Mouse (Mus musculus) MEL (cell line): ENCODE results near the gene Ddx59. TPM values are rescaled to one million over a fixed set of nuclear protein-coding genes. Genes with fewer than 3 reads are reported as not detected.

ENCODE experiments used
- DNase-seq: peaks from one replicate; pipeline ENCODE4 v3.0.0; 2011; ENCODE audit warnings: low read depth, low spot score
- H3K27ac ChIP-seq: 2 replicates; pipeline ENCODE4 v1.5.1; 2012; ENCODE audit warnings: low read depth, mild to moderate bottlenecking, control low read depth, low read length, moderate library complexity; ENCODE audit not compliant: control insufficient read depth
- H3K27me3 ChIP-seq, 2 experiments: fragments of 150-350 bp in 1 of 2; sonication (generic) in 1 of 2; 2 replicates each; pipeline ENCODE4 v1.6.1; 2012; ENCODE audit warnings: low read length in 2 of 2, mild to moderate bottlenecking in 2 of 2, improper control_type of control experiment in 1 of 2, moderate library complexity in 1 of 2; ENCODE audit not compliant: insufficient read depth in 2 of 2, control insufficient read depth in 1 of 2
- H3K36me3 ChIP-seq, 2 experiments: 2 replicates each; pipeline ENCODE4 v1.6.1; 2012 to 2014; ENCODE audit warnings: low read length in 2 of 2, improper control_type of control experiment in 1 of 2, inconsistent platforms in 1 of 2, mild to moderate bottlenecking in 1 of 2; ENCODE audit not compliant: insufficient read depth in 2 of 2, control insufficient read depth in 1 of 2
- H3K4me1 ChIP-seq, 2 experiments: fragments of 150-350 bp in 1 of 2; sonication (generic) in 1 of 2; 2 replicates each; pipeline ENCODE4 v1.6.1; 2012; ENCODE audit warnings: low read length in 2 of 2, improper control_type of control experiment in 1 of 2, mild to moderate bottlenecking in 1 of 2; ENCODE audit not compliant: insufficient read depth in 2 of 2, control insufficient read depth in 1 of 2
- H3K4me3 ChIP-seq, 2 experiments: fragments of 150-350 bp in 1 of 2; sonication (generic) in 1 of 2; 2 replicates each; pipeline ENCODE4 v1.5.1; 2012; ENCODE audit warnings: low read depth in 2 of 2, low read length in 2 of 2, mild to moderate bottlenecking in 2 of 2, moderate library complexity in 2 of 2, control low read depth in 1 of 2, improper control_type of control experiment in 1 of 2; ENCODE audit not compliant: control insufficient read depth in 1 of 2, insufficient read depth in 1 of 2
- H3K79me2 ChIP-seq: 2 replicates; pipeline ENCODE4 v1.6.1; 2012; ENCODE audit warnings: mild to moderate bottlenecking, low read length, moderate library complexity; ENCODE audit not compliant: control insufficient read depth, poor library complexity, insufficient read depth
- H3K9ac ChIP-seq: 2 replicates; pipeline ENCODE4 v1.6.1; 2012; ENCODE audit warnings: low read depth, mild to moderate bottlenecking, control low read depth, low read length, moderate library complexity; ENCODE audit not compliant: control insufficient read depth, poor library complexity, severe bottlenecking
- H3K9me3 ChIP-seq: fragments of 150-350 bp; sonication (generic); replicated peaks from 2 replicates; pipeline ENCODE4 v1.6.1; 2012; ENCODE audit warnings: mild to moderate bottlenecking, low read length, improper control_type of control experiment, moderate library complexity; ENCODE audit not compliant: insufficient read depth
- CHD1 ChIP-seq: IDR thresholded peaks from 2 replicates; pipeline ENCODE4 v1.6.1; 2012; ENCODE audit warnings: low read depth, mild to moderate bottlenecking, inconsistent platforms, low read length, improper control_type of control experiment
- CTCF ChIP-seq, 3 experiments: IDR thresholded peaks in 2 of 3; conservative IDR thresholded peaks in 1 of 3; 2 replicates each; pipeline ENCODE4 v1.5.1; 2011 to 2012; ENCODE audit warnings: low read length in 3 of 3, low read depth in 2 of 3, mild to moderate bottlenecking in 2 of 3, improper control_type of control experiment in 1 of 3, inconsistent platforms in 1 of 3, mixed read lengths in 1 of 3, moderate library complexity in 1 of 3; ENCODE audit not compliant: control insufficient read depth in 1 of 3, insufficient read depth in 1 of 3, poor library complexity in 1 of 3, severe bottlenecking in 1 of 3
- EP300 ChIP-seq, 2 experiments: IDR thresholded peaks; 2 replicates each; pipeline ENCODE4 v1.6.1; 2011; ENCODE audit warnings: improper control_type of control experiment in 2 of 2, low read length in 2 of 2, low read depth in 1 of 2, mild to moderate bottlenecking in 1 of 2
- ETS1 ChIP-seq: IDR thresholded peaks from 2 replicates; pipeline ENCODE4 v1.6.1; 2012; ENCODE audit warnings: low read depth, mild to moderate bottlenecking, inconsistent platforms, low read length, improper control_type of control experiment, moderate library complexity
- GATA1 ChIP-seq: IDR thresholded peaks from 2 replicates; pipeline ENCODE4 v1.6.1; 2011; ENCODE audit warnings: low read depth, low read length, improper control_type of control experiment
- HCFC1 ChIP-seq: IDR thresholded peaks from 2 replicates; pipeline ENCODE4 v1.6.1; 2012; ENCODE audit warnings: low read depth, mild to moderate bottlenecking, inconsistent platforms, low read length, improper control_type of control experiment, moderate library complexity
- MAZ ChIP-seq: IDR thresholded peaks from 2 replicates; pipeline ENCODE4 v1.6.1; 2012; ENCODE audit warnings: low read depth, mild to moderate bottlenecking, inconsistent platforms, low read length, improper control_type of control experiment
- NELFE ChIP-seq: IDR thresholded peaks from 2 replicates; pipeline ENCODE4 v1.6.1; 2011; ENCODE audit warnings: low read depth, low read length, improper control_type of control experiment
- NRF1 ChIP-seq: IDR thresholded peaks from 2 replicates; pipeline ENCODE4 v1.6.1; 2014; ENCODE audit warnings: low read depth, mild to moderate bottlenecking, inconsistent platforms, low read length, improper control_type of control experiment, moderate library complexity; ENCODE audit not compliant: poor library complexity, insufficient read depth, severe bottlenecking
- RAD21 ChIP-seq: IDR thresholded peaks from 2 replicates; pipeline ENCODE4 v1.6.1; 2011; ENCODE audit warnings: mild to moderate bottlenecking, low read depth, low read length, improper control_type of control experiment
- SIN3A ChIP-seq: IDR thresholded peaks from 2 replicates; pipeline ENCODE4 v1.6.1; 2012; ENCODE audit warnings: low read length, improper control_type of control experiment, inconsistent platforms
- TAL1 ChIP-seq: IDR thresholded peaks from 2 replicates; pipeline ENCODE4 v1.6.1; 2012; ENCODE audit warnings: mild to moderate bottlenecking, inconsistent platforms, low read length, moderate library complexity, mixed read lengths
- TBP ChIP-seq: IDR thresholded peaks from 2 replicates; pipeline ENCODE4 v1.8.0; 2011; ENCODE audit warnings: low read depth, low read length, improper control_type of control experiment
- UBTF ChIP-seq: IDR thresholded peaks from 2 replicates; pipeline ENCODE4 v1.6.1; 2012; ENCODE audit warnings: low read depth, mild to moderate bottlenecking, inconsistent platforms, low read length, improper control_type of control experiment, moderate library complexity, borderline replicate concordance; ENCODE audit not compliant: insufficient read depth
- USF2 ChIP-seq, 2 experiments: IDR thresholded peaks; 2 replicates each; pipeline ENCODE4 v1.6.1; 2011 to 2012; ENCODE audit warnings: improper control_type of control experiment in 2 of 2, low read length in 2 of 2, borderline replicate concordance in 1 of 2, inconsistent platforms in 1 of 2, low read depth in 1 of 2, mild to moderate bottlenecking in 1 of 2; ENCODE audit not compliant: insufficient read depth in 1 of 2
- ZKSCAN1 ChIP-seq: IDR thresholded peaks from 2 replicates; pipeline ENCODE4 v1.6.1; 2012; ENCODE audit warnings: low read depth, mild to moderate bottlenecking, inconsistent platforms, low read length, improper control_type of control experiment, moderate library complexity
- polyA plus RNA-seq, 2 experiments: library from polyadenylated mRNA; stranded (reverse) in 1 of 2; unstranded in 1 of 2; fragments of >175 nt in 1 of 2; fragments of >200 nt in 1 of 2; gene quantifications; 2 replicates each; pipeline versions ENCODE4 v1.2.1 to v1.2.4; 2012; ENCODE audit warnings: low replicate concordance in 2 of 2, low read depth in 1 of 2; ENCODE audit not compliant: insufficient read length in 2 of 2, insufficient read depth in 1 of 2, missing spikeins in 1 of 2
- total RNA-seq: library from RNA; depleted of rRNA; stranded (reverse); fragments of 300-350 nt; gene quantifications from 2 replicates; pipeline ENCODE4 v1.2.3, GENCODE M21; 2012

Gene Ddx59
- total and polyA plus RNA-seq, 3 experiments = 6.0 to 6.9 TPM; not detected in 1

- Histone ChIP-seq H3K79me2 (no peaks in the 10 kb centered on the region), H3K27ac (no peak overlapping the region), H3K4me3 (no peak overlapping the region), H3K9me3 (no peaks in the 10 kb centered on the region), H3K36me3 (no peaks in the 10 kb centered on the region; a peak in 1 of 4 replicates), H3K4me1 (no peaks in the 10 kb centered on the region), H3K27me3 (peaks cover 0 to 6% of the 10 kb centered on the region in 2 experiments), H3K9ac (no peak overlapping the region)
- TF ChIP-seq CHD1 = no peak
- no peak for TF ChIP-seq MAZ
- TF ChIP-seq TBP = no peak
- TF ChIP-seq UBTF = no peak
- no peak for TF ChIP-seq ETS1
- TF ChIP-seq NRF1 = no peak
- no peak for TF ChIP-seq CTCF (IDR thresholded peaks at IDR 0.05 in 2 of 3, conservative IDR thresholded peaks at IDR 0.05 in 1 of 3; ENCODE audit: control insufficient read depth in 1 of 3, insufficient read depth in 1 of 3, low read depth in 2 of 3, low read length in 3 of 3, poor library complexity in 1 of 3, severe bottlenecking in 1 of 3)
- no peak for TF ChIP-seq NELFE
- TF ChIP-seq EP300 (IDR thresholded peaks at IDR 0.05; ENCODE audit: low read depth in 1 of 2, low read length in 2 of 2) = no peak
- no peak for TF ChIP-seq TAL1
- no peak for TF ChIP-seq GATA1
- peak; percentile 54 for DNase-seq
Observed at GRCm38 (mm10) chr1:136394506-136394905, 20.6 kb upstream of the Ddx59 start.

DNA sequence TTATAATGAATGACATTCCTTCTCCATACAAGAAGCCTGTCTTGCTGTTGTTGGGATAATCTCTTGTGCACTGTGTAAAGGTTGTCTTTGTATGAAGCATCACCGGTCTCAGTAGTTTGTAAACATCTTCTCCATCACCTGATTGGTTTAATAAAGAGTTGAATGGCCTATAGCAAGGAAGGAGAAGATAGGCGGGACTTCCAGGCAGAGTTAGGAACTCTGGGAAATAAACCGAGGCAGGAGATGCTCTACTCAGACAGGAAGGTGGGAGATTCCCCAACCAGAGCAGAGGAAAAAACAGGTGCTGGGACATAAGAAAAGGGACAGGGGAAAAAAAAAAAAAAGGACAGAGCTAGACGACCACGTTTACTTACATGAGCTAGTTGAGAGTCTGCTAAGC lies 20.0 kb upstream of the Ddx59 start:
- Histone ChIP-seq H3K9me3 (no peaks in the 10 kb centered on the region), H3K27ac (no peak overlapping the region), H3K79me2 (no peaks in the 10 kb centered on the region), H3K9ac (no peak overlapping the region), H3K4me3 (no peak overlapping the region), H3K4me1 (no peaks in the 10 kb centered on the region), H3K36me3 (no peaks in the 10 kb centered on the region; a peak in 1 of 4 replicates), H3K27me3 (peaks cover 0 to 4% of the 10 kb centered on the region in 2 experiments)
- TF ChIP-seq RAD21 (no peak), SIN3A (0 out of 2 replicates have a peak, but pooled peaks have one; percentile 25), ZKSCAN1 (no peak), HCFC1 (0 out of 2 replicates have a peak, but pooled peaks have one; percentile 26), USF2 (IDR thresholded peaks at IDR 0.05; ENCODE audit: borderline replicate concordance in 1 of 2, insufficient read depth in 1 of 2, low read depth in 1 of 2, low read length in 2 of 2) (no peak)
- peak; percentile 40 for DNase-seq
